Mouse (Mus musculus) naive thymus-derived CD4-positive, alpha-beta T cell, adult 2 months (primary cell): Measurements from ENCODE around the gene Kcp.

ENCODE experiments used
- DNase-seq: peaks from one replicate; pipeline ENCODE4 v3.0.0-alpha.2; 2011; ENCODE audit warnings: low read depth

The Kcp gene

DNA sequence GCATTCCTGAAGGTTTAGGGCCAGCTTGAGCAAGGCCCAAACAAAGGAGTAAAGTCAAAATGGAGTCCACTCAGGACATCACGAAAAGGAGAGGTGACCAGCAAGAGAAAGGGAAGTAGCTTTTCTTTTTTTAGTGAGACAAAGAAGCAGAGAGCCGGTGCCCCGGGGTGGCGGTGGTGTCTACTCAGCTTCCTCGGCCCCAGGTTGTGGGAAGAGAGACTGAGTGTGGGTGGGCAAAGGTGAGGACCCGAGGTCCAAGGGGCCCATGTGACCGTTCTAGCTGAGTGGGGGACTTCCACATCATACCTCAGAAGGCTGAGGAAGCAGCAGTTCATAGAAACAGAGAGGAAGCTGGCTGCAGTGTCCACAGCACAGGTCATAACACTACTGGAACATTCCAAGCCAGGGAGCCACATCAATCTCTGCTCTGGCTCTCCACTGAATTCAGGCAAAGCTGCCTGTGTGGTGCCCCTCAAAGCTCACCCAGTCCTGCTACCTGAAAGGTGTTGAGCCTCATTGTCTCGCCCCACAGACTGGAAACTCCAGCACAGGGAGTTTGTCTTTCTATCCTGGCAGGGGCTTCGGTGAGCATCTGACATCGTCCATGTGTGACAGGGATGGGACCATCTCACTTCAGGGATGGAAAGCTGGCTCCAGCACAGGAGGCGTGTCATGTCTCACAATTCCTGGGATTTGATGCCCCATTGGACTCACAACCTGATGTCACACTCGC, 15.7 kb upstream of the Kcp start:
- DNase-seq: no peak

DNA sequence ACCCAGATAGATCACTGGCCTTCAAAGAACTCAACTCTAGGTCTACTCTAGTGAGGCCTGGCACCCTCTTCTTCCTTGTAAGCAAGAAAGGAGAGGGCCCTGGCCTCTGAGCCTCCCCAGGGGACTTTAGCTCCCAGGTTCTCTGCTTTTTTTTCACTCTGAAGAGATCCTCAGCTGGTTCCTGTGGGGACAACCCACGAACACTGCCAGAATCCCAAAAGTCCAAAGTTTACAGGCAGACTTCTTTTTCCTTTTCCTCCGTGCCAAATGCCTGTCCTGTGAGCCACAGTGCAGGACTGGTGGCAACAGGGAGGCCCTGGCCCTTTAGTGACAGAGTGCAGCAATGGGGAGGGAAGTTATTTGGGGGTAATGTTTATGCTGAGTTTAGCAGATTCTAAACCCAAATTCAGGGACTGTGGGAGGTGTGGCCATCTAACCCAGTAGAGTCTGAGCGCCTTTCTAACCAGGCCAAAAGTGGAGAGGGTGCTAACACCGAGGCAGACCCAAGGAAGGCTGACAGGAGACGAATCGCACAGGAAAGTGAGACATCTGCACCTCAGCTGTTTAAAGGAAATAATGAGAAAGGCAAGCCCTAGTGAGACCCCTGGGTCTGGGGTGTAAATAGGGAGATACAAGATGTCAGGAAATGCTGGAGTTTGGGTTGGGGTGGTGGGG, 15.0 kb upstream of the Kcp start:
- DNase-seq: no peak

DNA sequence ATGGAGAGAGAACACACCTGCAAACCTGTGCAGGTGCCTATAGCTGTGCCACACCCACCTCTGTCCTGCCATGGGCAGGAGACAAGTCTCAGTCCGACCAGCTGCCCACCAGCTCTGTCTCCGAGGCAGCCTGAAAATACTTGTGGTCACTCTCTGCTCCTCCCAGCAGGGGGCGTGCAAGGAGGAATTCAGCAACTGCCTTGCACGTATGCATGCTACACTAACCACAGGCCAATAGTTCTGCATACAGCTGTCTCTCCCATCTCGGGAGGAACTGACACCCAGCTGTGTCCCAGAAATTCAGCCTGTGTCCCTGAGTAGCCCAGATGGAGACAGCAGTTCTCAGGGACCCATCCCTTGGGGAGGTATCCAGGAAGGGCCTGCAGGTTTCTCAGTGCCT, 9.4 kb upstream of the Kcp start:
- peak; percentile 78 for DNase-seq

DNA sequence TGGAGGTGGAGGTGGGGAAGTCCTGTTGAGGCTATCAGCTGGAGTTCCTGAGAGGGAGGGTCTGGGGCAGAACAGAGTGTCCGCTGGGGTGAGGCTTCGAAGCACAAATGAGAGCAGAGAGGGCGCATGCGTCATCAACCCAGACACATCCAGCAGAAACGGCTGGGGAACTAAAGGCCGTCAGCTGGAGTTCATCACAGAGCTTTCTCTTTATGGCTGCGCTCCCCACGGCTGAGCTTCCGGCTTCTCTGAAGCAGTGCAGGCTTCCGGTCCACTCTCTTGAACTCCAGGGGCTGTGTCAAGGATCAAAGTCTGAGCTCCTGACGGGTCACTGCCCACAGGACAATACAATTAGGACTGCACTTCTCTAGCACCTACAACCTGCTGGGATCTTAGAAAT, 5.5 kb upstream of the Kcp start:
- peak; percentile 59 for DNase-seq

DNA sequence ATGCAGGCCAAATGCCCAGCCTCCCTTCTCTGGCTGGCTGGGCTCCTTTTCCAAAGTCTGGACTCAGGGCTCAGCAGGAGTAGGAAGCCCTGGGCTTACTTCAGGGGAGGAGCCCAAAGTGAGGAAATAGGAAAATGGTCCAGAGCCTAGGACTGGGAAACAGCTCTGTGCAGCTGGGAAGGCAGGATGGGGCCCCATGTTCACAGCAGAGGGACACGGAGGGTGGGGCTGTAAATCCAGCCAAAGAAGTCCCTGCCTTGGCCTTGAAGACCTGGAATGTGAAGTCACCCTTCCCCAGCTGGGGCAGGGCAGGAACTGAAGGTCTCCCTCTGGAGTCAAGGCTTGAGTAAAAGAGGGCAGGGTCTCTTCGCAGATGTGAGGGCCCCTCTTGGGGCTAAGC, 1.3 kb upstream of the Kcp start:
- no peak for DNase-seq

DNA sequence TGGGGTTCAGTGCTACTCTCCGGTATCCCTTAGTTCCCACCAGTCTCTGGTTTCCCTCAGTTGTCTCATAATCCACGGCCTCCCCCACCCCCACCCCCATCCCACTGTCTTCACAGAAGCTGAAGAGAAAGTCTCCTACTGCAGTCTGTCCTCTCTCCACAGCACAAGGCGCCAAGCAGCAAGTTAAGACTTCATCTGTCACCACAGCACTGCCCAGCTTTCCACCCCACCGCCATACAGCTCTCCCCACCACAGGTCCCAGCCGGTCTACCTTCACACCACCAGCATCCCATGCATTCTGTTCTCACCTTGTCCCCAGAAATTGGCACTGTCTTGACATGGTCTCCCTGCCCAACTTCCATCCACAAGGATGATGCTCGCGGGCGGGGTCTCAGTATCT, 918 bp downstream of the Kcp start:
- no peak for DNase-seq

DNA sequence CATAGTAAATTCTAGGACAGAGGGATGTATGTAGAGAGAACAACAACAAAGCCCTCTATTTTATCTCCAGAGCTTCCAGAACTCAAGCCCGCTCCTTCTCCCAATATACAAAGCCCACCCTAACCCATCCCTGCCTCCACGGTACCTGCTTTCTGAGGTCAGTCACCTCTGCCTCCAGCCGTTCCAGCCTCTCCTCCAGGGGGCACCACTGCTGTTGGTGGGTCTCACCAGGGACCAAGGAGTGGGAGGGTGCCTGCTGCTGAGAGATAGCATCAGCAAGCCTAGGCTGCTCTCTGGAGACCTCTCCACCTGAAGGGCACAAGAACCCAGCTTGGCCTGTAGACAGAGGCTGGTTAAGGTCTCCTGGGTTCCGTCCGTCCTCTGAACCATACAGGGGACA, 2.3 kb downstream of the Kcp start:
- no peak for DNase-seq

DNA sequence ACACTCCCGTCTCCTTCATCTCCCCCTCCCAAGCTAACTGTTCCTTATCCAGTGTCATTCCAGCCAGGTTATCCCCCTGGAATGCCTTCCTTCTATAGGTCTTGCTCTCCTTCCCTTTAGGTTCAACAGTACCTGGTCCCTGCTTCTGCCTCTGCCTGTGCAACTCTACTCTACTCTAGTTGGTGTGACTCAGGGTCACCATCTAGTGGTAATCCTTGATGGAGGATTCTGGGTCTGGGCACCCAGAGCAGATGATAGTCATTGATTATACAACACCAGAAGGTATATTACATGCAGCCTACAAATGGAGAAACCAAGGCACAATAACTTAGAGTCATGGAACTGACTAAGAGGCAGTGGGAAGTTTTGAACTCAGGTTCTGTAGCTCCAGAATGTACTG, 6.2 kb downstream of the Kcp start:
- DNase-seq: no peak

DNA sequence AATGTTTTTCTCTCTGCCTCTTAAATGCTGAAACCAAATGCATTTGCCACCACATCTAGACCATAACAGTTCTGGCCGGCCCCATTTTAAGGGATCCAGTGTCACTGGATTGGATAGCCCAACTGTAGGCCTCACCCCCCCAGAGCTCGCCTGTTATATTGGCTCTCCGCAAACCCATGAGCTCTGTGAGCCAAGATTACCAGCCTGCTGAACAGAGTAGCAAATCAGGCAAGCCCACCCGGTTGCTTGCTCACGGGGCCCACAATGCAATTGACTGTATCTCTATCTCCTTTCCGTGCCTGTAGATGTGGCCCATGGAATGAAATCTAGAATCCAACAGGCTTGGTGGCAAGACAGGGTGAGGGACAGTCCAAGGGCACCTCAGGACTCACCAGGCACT, 6.9 kb downstream of the Kcp start:
- no peak for DNase-seq

DNA sequence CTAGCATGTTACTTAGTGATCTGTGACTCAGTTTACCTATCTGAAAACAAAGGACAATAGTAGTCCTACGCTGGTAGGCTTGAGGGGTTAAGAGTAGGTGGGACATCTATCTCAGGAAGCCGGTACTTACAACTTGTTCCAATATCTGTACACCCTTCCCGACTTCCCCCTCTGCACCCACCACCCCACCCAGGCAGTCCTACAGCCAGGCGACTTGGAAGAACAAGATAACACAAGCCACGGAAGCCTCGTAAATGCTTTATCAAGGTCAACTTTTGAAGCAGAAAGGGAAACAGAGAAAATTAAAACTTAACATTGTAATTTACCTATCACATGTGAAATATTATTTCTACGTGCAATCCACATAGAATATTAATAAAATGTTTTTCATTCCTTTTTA, 7.6 kb downstream of the Kcp start:
- no peak for DNase-seq

DNA sequence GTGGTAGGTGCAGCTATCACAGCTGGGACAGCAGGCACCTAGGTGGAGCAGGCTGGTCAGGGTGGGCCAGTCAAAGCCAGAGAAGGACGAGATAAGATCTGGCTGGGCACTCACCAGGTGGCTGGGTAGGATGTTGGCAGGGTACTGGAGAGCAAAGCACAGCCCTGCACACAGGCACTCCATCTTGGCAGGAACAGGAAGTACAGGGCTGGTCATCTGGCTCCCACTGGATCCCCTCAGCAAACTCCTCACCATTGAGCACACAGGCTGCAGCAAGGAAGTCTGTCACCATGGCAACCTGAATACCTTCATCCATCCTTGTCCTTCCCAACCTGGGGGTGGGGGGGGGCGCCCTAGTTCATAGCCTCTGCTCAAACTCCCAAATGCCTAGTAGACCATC, 10.0 kb downstream of the Kcp start:
- no peak for DNase-seq

DNA sequence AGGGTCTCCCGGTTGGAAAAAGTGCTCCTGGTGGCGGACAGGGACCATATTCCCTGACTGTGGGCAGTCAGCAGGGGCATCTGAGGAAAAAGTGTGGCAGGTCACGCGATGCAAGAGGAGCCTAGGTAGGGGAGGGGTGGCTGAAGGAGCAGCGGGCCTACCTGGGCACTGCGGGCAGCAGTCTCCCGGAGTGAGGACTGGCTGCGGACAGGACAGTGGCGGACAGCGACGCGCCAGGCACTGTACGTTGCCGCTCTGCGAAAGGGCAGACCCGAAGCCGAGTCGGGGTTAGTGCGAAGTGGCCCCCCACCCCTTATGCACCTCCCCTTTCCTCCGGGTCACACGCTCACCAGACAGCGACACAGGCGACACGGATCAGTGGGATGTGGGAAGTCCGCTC, 11.5 kb downstream of the Kcp start:
- no peak for DNase-seq

DNA sequence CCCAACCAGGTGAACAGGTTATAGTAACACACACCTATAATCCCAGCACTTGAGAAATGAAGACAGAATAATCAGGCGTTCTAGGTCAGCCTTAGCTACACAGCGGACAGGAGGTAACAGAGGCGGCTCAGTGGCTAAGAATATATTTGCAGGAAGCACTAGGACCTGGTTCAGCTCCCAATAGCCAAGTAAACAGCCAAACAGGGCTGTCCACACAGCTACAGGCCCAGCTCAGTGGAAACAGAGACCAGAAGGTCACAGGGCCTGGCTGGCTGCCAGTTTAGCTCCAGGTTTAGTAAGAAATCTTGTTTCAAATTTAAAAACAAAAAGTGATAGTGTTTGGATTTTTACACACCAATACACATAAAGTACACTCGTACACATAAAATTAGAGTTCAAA, 13.7 kb downstream of the Kcp start:
- no peak for DNase-seq

DNA sequence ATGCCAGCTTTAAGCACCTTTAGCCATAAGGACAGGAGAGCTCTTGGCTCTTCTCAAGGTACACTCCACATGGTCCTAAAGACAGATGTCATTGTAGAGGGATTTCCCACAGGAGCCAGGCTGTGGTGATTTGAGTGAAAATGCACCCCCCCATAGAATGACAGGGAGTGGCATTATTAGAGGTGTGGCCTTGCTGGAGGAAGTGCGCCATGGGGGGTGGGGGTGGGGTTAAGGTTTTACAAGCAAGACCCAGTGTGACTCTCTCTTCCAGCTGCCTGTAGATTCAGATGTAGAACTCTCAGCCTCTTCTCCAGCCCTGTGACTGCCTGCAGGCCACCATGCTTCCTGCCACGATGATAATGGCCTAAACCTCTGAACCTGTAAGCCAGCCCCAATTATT, 21.8 kb downstream of the Kcp start:
- no peak for DNase-seq

DNA sequence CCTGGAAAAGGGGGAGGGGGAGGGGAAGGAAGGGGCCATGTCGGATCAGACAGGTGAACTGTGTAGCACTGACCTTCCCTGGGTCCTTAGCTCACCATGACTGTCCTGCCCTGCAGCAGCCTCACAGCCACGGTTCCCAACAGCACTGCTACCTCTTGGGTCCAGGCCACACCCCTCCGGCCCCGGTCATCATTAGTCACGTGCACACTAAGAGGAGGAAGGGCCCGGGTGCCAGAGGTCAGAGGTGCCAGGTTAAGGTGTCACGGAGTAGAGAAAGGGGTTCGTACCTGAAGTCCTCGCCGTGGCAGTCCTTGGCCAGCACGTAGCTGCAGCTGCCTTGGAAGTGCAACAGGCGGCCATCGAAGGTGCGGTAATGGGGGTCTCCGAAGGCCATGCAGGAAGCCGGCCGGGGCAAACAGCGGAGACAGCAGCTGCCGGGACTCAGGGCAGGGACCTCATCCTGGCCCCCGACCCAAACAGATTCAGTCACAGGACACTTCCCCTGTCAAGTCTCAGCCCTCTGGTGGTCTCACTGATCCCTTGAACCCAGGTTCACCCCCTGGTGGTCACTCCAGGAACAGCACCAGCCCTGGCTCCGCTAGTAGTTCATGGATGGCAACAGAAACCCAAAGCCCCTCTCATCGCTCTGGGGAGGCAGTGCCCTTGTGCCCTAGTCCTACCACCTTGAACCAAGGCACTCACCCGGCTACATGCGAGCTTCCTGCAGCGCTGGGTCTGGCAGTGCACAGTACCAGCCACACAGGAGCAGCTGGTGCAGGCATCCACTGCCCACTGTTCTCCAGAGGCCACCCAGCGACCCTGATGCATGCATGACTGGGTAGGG, 22.8 kb downstream of the Kcp start:
- DNase-seq: peak; percentile 54

DNA sequence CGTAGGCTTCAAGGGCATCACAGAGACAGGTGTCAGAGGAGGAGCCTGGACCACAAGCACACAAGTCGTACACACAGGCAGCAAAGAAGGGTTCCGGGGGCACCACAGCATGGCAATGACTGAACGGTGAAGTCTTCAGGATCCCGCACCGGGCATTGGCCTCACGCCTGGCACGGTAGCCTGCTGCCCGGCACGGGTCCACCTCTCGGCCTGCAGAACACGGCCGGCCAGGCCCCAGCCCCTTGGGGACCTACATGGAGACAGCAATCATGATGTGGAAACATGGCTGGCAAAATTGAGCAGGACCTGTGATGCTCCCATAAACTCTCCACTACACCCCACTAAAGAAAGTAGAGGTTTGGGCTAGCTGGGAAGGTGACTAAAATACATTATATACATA, 25.1 kb downstream of the Kcp start:
- no peak for DNase-seq

DNA sequence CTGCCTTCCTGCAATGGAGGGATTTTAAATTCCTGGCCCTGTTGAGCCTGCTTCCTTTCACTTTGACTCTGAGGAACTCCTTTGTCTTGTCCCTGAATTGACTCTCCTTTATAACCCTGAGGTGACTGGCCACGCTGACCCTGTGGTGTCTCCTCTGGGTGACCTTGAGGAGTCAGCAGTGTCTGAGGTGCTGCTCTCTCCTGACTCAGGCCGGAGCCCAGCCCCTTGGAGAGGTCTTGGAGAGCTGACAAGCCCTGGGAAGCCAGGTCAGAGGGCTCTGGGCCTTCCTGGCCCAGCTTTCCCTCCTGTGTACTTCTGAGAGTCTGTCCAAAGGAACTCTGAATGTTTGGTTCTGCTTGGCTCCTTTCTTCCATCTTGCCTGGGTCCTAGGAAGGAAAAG, 33.0 kb downstream of the Kcp start:
- DNase-seq: peak; percentile 8

DNA sequence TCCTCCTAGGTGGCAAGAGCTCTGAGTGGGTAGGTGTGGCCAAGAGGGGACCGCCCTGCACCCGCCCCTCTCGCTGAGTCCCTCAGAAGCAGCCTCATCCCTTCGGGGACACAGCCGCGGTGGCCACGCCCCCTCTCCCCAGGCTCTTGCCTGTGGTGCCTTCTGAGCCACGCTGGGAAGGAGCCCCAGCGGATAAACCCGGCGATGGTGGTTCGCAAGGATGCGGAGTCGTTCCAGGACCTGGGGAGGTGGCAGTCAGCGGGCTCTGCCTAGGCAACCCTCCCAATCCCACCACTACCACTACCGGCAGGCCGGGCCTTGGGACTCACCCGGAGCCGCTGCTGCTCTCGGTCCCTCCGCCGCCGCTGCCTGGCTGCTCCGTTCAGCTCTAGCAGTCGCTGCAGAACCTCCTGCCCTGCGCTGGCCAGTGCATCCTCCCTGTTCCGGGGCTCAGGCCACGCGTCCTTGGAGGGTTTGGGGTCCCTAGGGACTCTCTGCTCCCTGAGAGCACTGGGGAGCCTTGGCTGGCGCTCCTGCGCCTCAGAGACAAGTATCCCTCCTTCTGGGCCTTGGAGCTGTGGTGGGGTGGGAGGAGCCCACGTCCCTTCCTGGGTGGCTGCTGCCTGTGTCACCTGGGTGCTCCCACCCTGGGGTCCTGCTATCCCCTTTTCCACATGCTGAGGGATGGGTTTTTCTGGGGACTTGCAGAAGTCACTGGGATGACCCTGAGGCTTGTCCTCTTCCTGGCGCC, 33.6 kb downstream of the Kcp start:
- DNase-seq: peak; percentile 81

DNA sequence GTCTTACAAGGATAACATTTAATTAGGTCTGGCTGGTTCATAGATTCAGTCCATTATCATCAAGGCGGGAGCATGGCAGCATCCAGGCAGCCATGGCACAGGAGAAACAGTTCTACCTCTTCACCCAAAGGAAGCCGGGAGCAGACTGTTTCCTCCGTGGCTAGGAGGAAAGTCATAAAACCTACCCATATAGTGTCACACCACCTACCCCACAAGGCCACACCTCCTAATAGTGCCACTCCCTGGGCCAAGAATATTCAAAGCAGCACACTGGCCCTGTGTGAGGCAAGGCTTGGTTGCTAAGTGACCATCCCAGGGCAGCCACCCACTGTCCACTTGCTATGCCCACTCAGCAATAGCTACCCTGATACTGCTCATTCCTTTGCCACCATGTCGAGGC, 36.6 kb downstream of the Kcp start, which contains the start of gene Atp6v1fnb:
TSS of gene Atp6v1fnb (plus strand) at position 301 of the 400 bp plus-strand sequence.
- no peak for DNase-seq

DNA sequence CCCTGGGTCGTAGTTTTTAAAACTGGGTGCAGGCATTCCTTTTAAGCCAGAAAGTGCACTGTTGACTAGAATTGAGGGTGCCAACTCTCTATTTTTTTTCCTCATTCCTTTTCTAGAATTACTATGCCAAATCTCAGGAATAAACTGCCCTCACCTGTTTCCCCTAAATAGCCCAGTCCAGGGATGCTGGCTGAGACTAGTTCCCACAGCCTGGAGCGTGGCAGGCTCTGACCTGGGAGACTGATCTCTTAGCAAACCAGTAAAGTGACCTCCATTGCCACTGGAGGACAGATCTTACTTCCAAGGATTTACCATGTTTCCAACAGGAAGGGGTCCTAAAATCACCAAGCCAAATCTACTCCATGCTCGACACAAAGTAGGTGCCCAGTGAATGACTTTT, 38.9 kb downstream of the Kcp start:
- no peak for DNase-seq

DNA sequence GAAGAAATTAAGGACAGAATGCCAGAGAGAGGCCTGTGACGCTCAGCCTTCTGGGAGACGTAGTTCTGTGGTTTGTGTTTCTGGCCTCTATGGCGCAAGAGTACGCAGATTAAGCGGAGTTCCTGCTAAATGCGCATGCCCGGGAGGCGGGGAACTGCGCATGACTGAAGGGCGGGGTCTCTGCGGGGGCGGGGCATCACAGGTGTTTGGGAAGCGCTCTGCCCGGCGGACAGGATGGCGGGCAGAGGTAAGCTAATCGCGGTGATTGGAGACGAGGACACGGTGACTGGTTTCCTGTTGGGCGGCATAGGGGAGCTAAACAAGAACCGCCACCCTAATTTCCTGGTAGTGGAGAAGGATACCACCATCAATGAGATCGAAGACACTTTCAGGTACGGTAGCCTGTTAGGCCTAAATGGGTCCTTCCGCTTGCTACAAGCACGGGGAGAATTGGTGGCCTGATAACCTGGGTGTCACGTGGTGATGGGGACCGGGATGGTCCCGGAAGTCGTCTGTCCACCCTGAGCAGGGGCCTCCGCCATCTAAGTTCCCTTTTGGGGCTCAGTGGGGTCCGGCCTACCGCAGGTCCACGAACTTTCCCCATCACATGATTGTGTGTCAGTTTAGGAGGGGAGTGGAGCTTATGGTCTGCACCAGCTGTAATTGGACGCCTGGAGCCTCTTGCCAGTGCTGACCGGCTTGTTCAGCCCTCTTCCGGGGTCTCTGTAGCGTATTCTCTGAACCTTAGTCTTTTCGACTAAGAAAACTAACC, 40.0 kb downstream of the Kcp start, which contains the start of gene Atp6v1f:
TSS of gene Atp6v1f (plus strand) at position 136 of the 772 bp plus-strand sequence.
- peak; percentile 97 for DNase-seq
